Mouse (Mus musculus): ENCODE measurements around the gene Pml. TPM values are rescaled to one million over a fixed set of nuclear protein-coding genes. Genes with fewer than 3 reads are reported as not detected.

The Pml gene
- 5.5 and 6.0 TPM in 2 replicates for polyA plus RNA-seq (2021; fragmentation: Nextera tagmentation)
- long read RNA-seq, experiment 1, full-length matches to known transcripts: 2 of 6 reads
- long read RNA-seq, experiment 1, partial matches to known transcripts: 1 of 6 reads
- long read RNA-seq, experiment 1, other reads (novel, unspliced or antisense): 3 of 6 reads
- long read RNA-seq, experiment 2, full-length matches to known transcripts: 12 of 25 reads
- long read RNA-seq, experiment 2, partial matches to known transcripts: 2 of 25 reads
- long read RNA-seq, experiment 2, other reads (novel, unspliced or antisense): 11 of 25 reads

GRCm38 (mm10) chr9:58249592-58250192 is at the start of gene Pml:
Gene Pml, minus strand, starts transcription at chr9:58249786.

GRCm38 (mm10) chr9:58253033-58253804 is 3.6 kb upstream of the Pml start, which contains the start of gene Stoml1:
Gene Stoml1, plus strand, starts transcription at chr9:58253164.

GRCm38 (mm10) chr9:58203516-58204447 is 45.8 kb downstream of the Pml start, which contains the start of the genes Islr and Islr2:
Gene Islr, minus strand, starts transcription at chr9:58204306.
Gene Islr2, minus strand, starts transcription at chr9:58204319.

Small RNAs within 50 kb of the gene (microRNA-seq; reads per million reads assigned to microRNA genes)
- gene Mir6385: not detected

Other genes with a start within 250 kb of the Pml start
- gene Cyp11a1, start 243.4 kb downstream of the Pml start, polyA plus RNA-seq (2021; fragmentation: Nextera tagmentation): 1.0 and 1.1 TPM in 2 replicates
- 8.3 and 16.1 TPM in 2 replicates for gene Stra6, start 186.0 kb downstream of the Pml start, polyA plus RNA-seq (2021; fragmentation: Nextera tagmentation)
- 1.2 and 2.4 TPM in 2 replicates for gene Ccdc33, start 131.0 kb downstream of the Pml start, polyA plus RNA-seq (2021; fragmentation: Nextera tagmentation)
- 10.2 and 15.0 TPM in 2 replicates for gene Islr, start 45.5 kb downstream of the Pml start, polyA plus RNA-seq (2021; fragmentation: Nextera tagmentation)
- 10.4 and 11.9 TPM in 2 replicates for gene Islr2, start 45.5 kb downstream of the Pml start, polyA plus RNA-seq (2021; fragmentation: Nextera tagmentation)
- 69.6 and 74.3 TPM in 2 replicates for gene Stoml1, start 3.4 kb upstream of the Pml start, polyA plus RNA-seq (2021; fragmentation: Nextera tagmentation)
- 0.90 and 1.6 TPM in 2 replicates for gene Loxl1, start 63.4 kb upstream of the Pml start, polyA plus RNA-seq (2021; fragmentation: Nextera tagmentation)
- gene Tbc1d21, start 120.7 kb upstream of the Pml start, polyA plus RNA-seq (2021; fragmentation: Nextera tagmentation): not detected in 2 replicates
- 2.9 and 3.1 TPM in 2 replicates for gene Insyn1, start 238.8 kb upstream of the Pml start, polyA plus RNA-seq (2021; fragmentation: Nextera tagmentation)